Mouse (Mus musculus): Measurements from ENCODE around the gene Sp1. TPM values are rescaled to one million over a fixed set of nuclear protein-coding genes. Genes with fewer than 3 reads are reported as not detected.

The Sp1 gene
- polyA plus RNA-seq, 1 experiment from 2014 or later = 11.5 TPM

GRCm38 (mm10) chr15:102470605-102471294, 64.8 kb downstream of the Sp1 start:
- Histone ChIP-seq H3K36me3 (ENCODE audit: control insufficient read depth, insufficient read depth, low read length) (peaks cover 13% of the 10 kb centered on the region), H3K4me2 (replicated peaks; ENCODE audit: low read depth, low read length) (peak overlapping the region; percentile 41), H3K9me3 (ENCODE audit: control insufficient read depth, low read length) (no peaks in the 10 kb centered on the region), H3K4me1 (replicated peaks; ENCODE audit: control insufficient read depth, insufficient read depth, low read length) (no peaks in the 10 kb centered on the region), H3K4me3 (ENCODE audit: low read depth, low read length) (peak overlapping the region; percentile 77), H3K27ac (ENCODE audit: low read depth, low read length) (peak overlapping the region; percentile 96), H3K9ac (ENCODE audit: low read depth, low read length) (peak overlapping the region; percentile 85), H3K27me3 (ENCODE audit: control insufficient read depth, insufficient read depth, low read length) (no peaks in the 10 kb centered on the region)
- DNase-seq (ENCODE audit: low spot score) (peak; percentile 86), ATAC-seq (ENCODE audit: low FRiP score) (peak; percentile 86)
- 0% methylated on average over 42 of the region's 67 CpGs for WGBS

GRCm38 (mm10) chr15:102471295-102471645, 65.3 kb downstream of the Sp1 start:
- peak; percentile 10; the same call in 1 of the 2 replicates for ATAC-seq (ENCODE audit: low FRiP score)
- Histone ChIP-seq H3K4me1 (replicated peaks; ENCODE audit: control insufficient read depth, insufficient read depth, low read length) (no peaks in the 10 kb centered on the region), H3K4me2 (replicated peaks; ENCODE audit: low read depth, low read length) (peak overlapping the region; percentile 41), H3K4me3 (ENCODE audit: low read depth, low read length) (peak overlapping the region; percentile 77), H3K9ac (ENCODE audit: low read depth, low read length) (peak overlapping the region; percentile 85), H3K27me3 (ENCODE audit: control insufficient read depth, insufficient read depth, low read length) (no peaks in the 10 kb centered on the region), H3K9me3 (ENCODE audit: control insufficient read depth, low read length) (no peaks in the 10 kb centered on the region), H3K36me3 (ENCODE audit: control insufficient read depth, insufficient read depth, low read length) (peaks cover 18% of the 10 kb centered on the region), H3K27ac (ENCODE audit: low read depth, low read length) (peak overlapping the region; percentile 96)
- no peak for DNase-seq (ENCODE audit: low spot score)
- 1% methylated on average over 10 of the region's 10 CpGs for WGBS

GRCm38 (mm10) chr15:102471727-102472126, 65.8 kb downstream of the Sp1 start:
- no peaks in the 10 kb centered on the region for H3K27me3 ChIP-seq (ENCODE audit: control insufficient read depth, insufficient read depth, low read length)
- peak overlapping the region; percentile 41 for H3K4me2 ChIP-seq (replicated peaks; ENCODE audit: low read depth, low read length)
- ATAC-seq (ENCODE audit: low FRiP score) (no peak), DNase-seq (ENCODE audit: low spot score) (no peak)
- peaks cover 21% of the 10 kb centered on the region for H3K36me3 ChIP-seq (ENCODE audit: control insufficient read depth, insufficient read depth, low read length)
- no peaks in the 10 kb centered on the region for H3K4me1 ChIP-seq (replicated peaks; ENCODE audit: control insufficient read depth, insufficient read depth, low read length)
- no peak overlapping the region for H3K27ac ChIP-seq (ENCODE audit: low read depth, low read length)
- H3K4me3 ChIP-seq (ENCODE audit: low read depth, low read length) = peak overlapping the region; percentile 77
- no peaks in the 10 kb centered on the region for H3K9me3 ChIP-seq (ENCODE audit: control insufficient read depth, low read length)
- H3K9ac ChIP-seq (ENCODE audit: low read depth, low read length) = peak overlapping the region; percentile 42; the same call in 1 of the 2 replicates

GRCm38 (mm10) chr15:102473246-102473645, 67.3 kb downstream of the Sp1 start:
- Histone ChIP-seq H3K9ac (ENCODE audit: low read depth, low read length) (no peak overlapping the region), H3K9me3 (ENCODE audit: control insufficient read depth, low read length) (no peaks in the 10 kb centered on the region), H3K4me2 (replicated peaks; ENCODE audit: low read depth, low read length) (no peak overlapping the region), H3K36me3 (ENCODE audit: control insufficient read depth, insufficient read depth, low read length) (peaks cover 21% of the 10 kb centered on the region), H3K27ac (ENCODE audit: low read depth, low read length) (no peak overlapping the region), H3K4me3 (ENCODE audit: low read depth, low read length) (no peak overlapping the region), H3K27me3 (ENCODE audit: control insufficient read depth, insufficient read depth, low read length) (no peaks in the 10 kb centered on the region), H3K4me1 (replicated peaks; ENCODE audit: control insufficient read depth, insufficient read depth, low read length) (no peaks in the 10 kb centered on the region)
- DNase-seq (ENCODE audit: low spot score) (no peak), ATAC-seq (ENCODE audit: low FRiP score) (no peak)
- 79% methylated on average over 2 of the region's 2 CpGs for WGBS

GRCm38 (mm10) chr15:102474520-102474919, 68.6 kb downstream of the Sp1 start:
- Histone ChIP-seq H3K4me1 (replicated peaks; ENCODE audit: control insufficient read depth, insufficient read depth, low read length) (no peaks in the 10 kb centered on the region), H3K9ac (ENCODE audit: low read depth, low read length) (no peak overlapping the region), H3K9me3 (ENCODE audit: control insufficient read depth, low read length) (no peaks in the 10 kb centered on the region), H3K27ac (ENCODE audit: low read depth, low read length) (no peak overlapping the region), H3K4me2 (replicated peaks; ENCODE audit: low read depth, low read length) (no peak overlapping the region), H3K36me3 (ENCODE audit: control insufficient read depth, insufficient read depth, low read length) (peaks cover 21% of the 10 kb centered on the region), H3K27me3 (ENCODE audit: control insufficient read depth, insufficient read depth, low read length) (no peaks in the 10 kb centered on the region), H3K4me3 (ENCODE audit: low read depth, low read length) (no peak overlapping the region)
- WGBS = 93% methylated on average over 2 of the region's 2 CpGs
- ATAC-seq (ENCODE audit: low FRiP score) = no peak
- no peak for DNase-seq (ENCODE audit: low spot score)

- H3K27me3 ChIP-seq (ENCODE audit: control insufficient read depth, insufficient read depth, low read length) = no peaks in the 10 kb centered on the region
- peaks cover 24% of the 10 kb centered on the region; the same call in 1 of the 2 replicates for H3K36me3 ChIP-seq (ENCODE audit: control insufficient read depth, insufficient read depth, low read length)
- no peak overlapping the region for H3K9ac ChIP-seq (ENCODE audit: low read depth, low read length)
- ATAC-seq (ENCODE audit: low FRiP score) (no peak), DNase-seq (ENCODE audit: low spot score) (no peak)
- WGBS = 96% methylated on average over 3 of the region's 3 CpGs
- no peaks in the 10 kb centered on the region for H3K9me3 ChIP-seq (ENCODE audit: control insufficient read depth, low read length)
- no peak overlapping the region for H3K4me2 ChIP-seq (replicated peaks; ENCODE audit: low read depth, low read length)
- no peak overlapping the region for H3K27ac ChIP-seq (ENCODE audit: low read depth, low read length)
- no peaks in the 10 kb centered on the region for H3K4me1 ChIP-seq (replicated peaks; ENCODE audit: control insufficient read depth, insufficient read depth, low read length)
- H3K4me3 ChIP-seq (ENCODE audit: low read depth, low read length) = no peak overlapping the region
Observed at GRCm38 (mm10) chr15:102483136-102483535, 77.2 kb downstream of the Sp1 start.

GRCm38 (mm10) chr15:102485853-102486252, 79.9 kb downstream of the Sp1 start:
- H3K4me3 ChIP-seq (ENCODE audit: low read depth, low read length) = no peak overlapping the region
- H3K4me2 ChIP-seq (replicated peaks; ENCODE audit: low read depth, low read length) = no peak overlapping the region
- DNase-seq (ENCODE audit: low spot score) (no peak), ATAC-seq (ENCODE audit: low FRiP score) (no peak)
- H3K4me1 ChIP-seq (replicated peaks; ENCODE audit: control insufficient read depth, insufficient read depth, low read length) = no peaks in the 10 kb centered on the region
- WGBS = 94% methylated on average over 12 of the region's 12 CpGs
- no peaks in the 10 kb centered on the region for H3K9me3 ChIP-seq (ENCODE audit: control insufficient read depth, low read length)
- H3K9ac ChIP-seq (ENCODE audit: low read depth, low read length) = no peak overlapping the region
- H3K27me3 ChIP-seq (ENCODE audit: control insufficient read depth, insufficient read depth, low read length) = no peaks in the 10 kb centered on the region
- peaks cover 31% of the 10 kb centered on the region for H3K36me3 ChIP-seq (ENCODE audit: control insufficient read depth, insufficient read depth, low read length)
- no peak overlapping the region for H3K27ac ChIP-seq (ENCODE audit: low read depth, low read length)

Other genes with a start within 250 kb of the Sp1 start
- gene Zfp740, start 202.9 kb upstream of the Sp1 start, polyA plus RNA-seq (2014; fragmentation: Nextera tagmentation; extraction: Ambion mirVana) = 49.7 and 63.8 TPM in 2 replicates
- 23.5 and 27.9 TPM in 2 replicates for gene Csad, start 201.4 kb upstream of the Sp1 start, polyA plus RNA-seq (2014; fragmentation: Nextera tagmentation; extraction: Ambion mirVana)
- gene Itgb7, start 174.2 kb upstream of the Sp1 start, polyA plus RNA-seq (2014; fragmentation: Nextera tagmentation; extraction: Ambion mirVana) = 1.0 and 1.1 TPM in 2 replicates
- 20.3 and 21.7 TPM in 2 replicates for gene Rarg, start 148.6 kb upstream of the Sp1 start, polyA plus RNA-seq (2014; fragmentation: Nextera tagmentation; extraction: Ambion mirVana)
- gene Gm9918, start 135.6 kb upstream of the Sp1 start, polyA plus RNA-seq (2014; fragmentation: Nextera tagmentation; extraction: Ambion mirVana) = 0.15 TPM in 2 replicates
- 51.6 and 57.0 TPM in 2 replicates for gene Mfsd5, start 126.7 kb upstream of the Sp1 start, polyA plus RNA-seq (2014; fragmentation: Nextera tagmentation; extraction: Ambion mirVana)
- gene Espl1, start 109.9 kb upstream of the Sp1 start, polyA plus RNA-seq (2014; fragmentation: Nextera tagmentation; extraction: Ambion mirVana) = 21.8 and 30.8 TPM in 2 replicates
- 401 and 431 TPM in 2 replicates for gene Pfdn5, start 80.0 kb upstream of the Sp1 start, polyA plus RNA-seq (2014; fragmentation: Nextera tagmentation; extraction: Ambion mirVana)
- gene Myg1, start 74.4 kb upstream of the Sp1 start, polyA plus RNA-seq (2014; fragmentation: Nextera tagmentation; extraction: Ambion mirVana) = 104 TPM in 2 replicates
- 65.9 and 76.2 TPM in 2 replicates for gene Aaas, start 55.4 kb upstream of the Sp1 start, polyA plus RNA-seq (2014; fragmentation: Nextera tagmentation; extraction: Ambion mirVana)
- 0.73 and 0.99 TPM in 2 replicates for gene Sp7, start 39.0 kb upstream of the Sp1 start, polyA plus RNA-seq (2014; fragmentation: Nextera tagmentation; extraction: Ambion mirVana)
- 0.28 and 0.46 TPM in 2 replicates for gene Amhr2, start 39.2 kb downstream of the Sp1 start, polyA plus RNA-seq (2014; fragmentation: Nextera tagmentation; extraction: Ambion mirVana)
- gene Prr13, start 52.9 kb downstream of the Sp1 start, polyA plus RNA-seq (2014; fragmentation: Nextera tagmentation; extraction: Ambion mirVana) = 108 and 118 TPM in 2 replicates
- 238 and 273 TPM in 2 replicates for gene Pcbp2, start 64.4 kb downstream of the Sp1 start, polyA plus RNA-seq (2014; fragmentation: Nextera tagmentation; extraction: Ambion mirVana)
- 5.1 and 8.8 TPM in 2 replicates for gene Gm10337, start 97.6 kb downstream of the Sp1 start, polyA plus RNA-seq (2014; fragmentation: Nextera tagmentation; extraction: Ambion mirVana)
- gene Map3k12, start 110.9 kb downstream of the Sp1 start, polyA plus RNA-seq (2014; fragmentation: Nextera tagmentation; extraction: Ambion mirVana) = 21.2 and 23.8 TPM in 2 replicates
- gene Tarbp2, start 112.0 kb downstream of the Sp1 start, polyA plus RNA-seq (2014; fragmentation: Nextera tagmentation; extraction: Ambion mirVana) = 85.2 and 86.3 TPM in 2 replicates
- gene Npff, start 118.8 kb downstream of the Sp1 start, polyA plus RNA-seq (2014; fragmentation: Nextera tagmentation; extraction: Ambion mirVana) = 2.6 and 2.7 TPM in 2 replicates
- 0.93 TPM in 1 of 2 replicates, not detected in the other for gene Gm28047, start 218.9 kb downstream of the Sp1 start, polyA plus RNA-seq (2014; fragmentation: Nextera tagmentation; extraction: Ambion mirVana)
- 14.7 and 15.5 TPM in 2 replicates for gene Atf7, start 219.3 kb downstream of the Sp1 start, polyA plus RNA-seq (2014; fragmentation: Nextera tagmentation; extraction: Ambion mirVana)

Data from hindbrain, embryonic 11.5 days (tissue).